Mouse (Mus musculus): Measurements from ENCODE around the gene 1700019N19Rik. TPM values are rescaled to one million over a fixed set of nuclear protein-coding genes. Genes with fewer than 3 reads are reported as not detected.
A peak's percentile ranks its signal among the peaks of the same experiment; 100 is the strongest.

Gene 1700019N19Rik
- polyA plus RNA-seq, 1 experiment from 2014 or later = 0.23 TPM

GRCm38 (mm10) chr19:58783938-58784337 is 10.3 kb downstream of the 1700019N19Rik start:
- ATAC-seq (replicated peaks; ENCODE audit: low FRiP score) (no peak), DNase-seq (ENCODE audit: low spot score) (no peak)
- Histone ChIP-seq H3K4me3 (ENCODE audit: low read depth, low read length) (no peak overlapping the region), H3K9me3 (ENCODE audit: control insufficient read depth, low read length) (no peaks in the 10 kb centered on the region), H3K27me3 (replicated peaks; ENCODE audit: control insufficient read depth, insufficient read depth, low read length) (no peaks in the 10 kb centered on the region), H3K4me1 (replicated peaks; ENCODE audit: control insufficient read depth, insufficient read depth, low read length) (no peaks in the 10 kb centered on the region), H3K27ac (ENCODE audit: low read depth, low read length) (no peak overlapping the region), H3K36me3 (ENCODE audit: control insufficient read depth, insufficient read depth, low read length) (no peaks in the 10 kb centered on the region), H3K9ac (ENCODE audit: low read depth, low read length) (no peak overlapping the region), H3K4me2 (no peak overlapping the region)
- 36% methylated on average over 7 of the region's 7 CpGs for WGBS

DNA sequence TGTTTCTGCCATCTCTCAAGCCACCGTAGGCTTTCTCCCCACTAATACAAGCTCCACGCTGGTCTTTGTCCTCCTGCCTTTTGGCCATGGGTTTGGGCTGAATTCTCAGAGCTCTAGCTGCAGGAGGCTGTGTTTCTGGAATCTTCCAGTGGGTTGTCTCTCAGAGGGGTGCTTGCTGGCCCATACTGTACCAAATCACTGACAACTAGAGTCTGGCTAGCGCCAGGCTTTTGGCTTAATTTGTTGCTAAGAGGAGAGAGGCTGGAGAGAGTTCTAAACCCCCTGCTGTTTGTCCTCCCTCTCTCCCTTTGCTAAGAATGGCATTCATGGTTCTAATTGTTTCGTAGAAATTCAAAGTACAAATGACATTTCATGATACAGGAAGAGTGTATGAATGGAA is 12.7 kb downstream of the 1700019N19Rik start:
- 64% methylated on average over 4 of the region's 4 CpGs for WGBS
- H3K27me3 ChIP-seq (replicated peaks; ENCODE audit: control insufficient read depth, insufficient read depth, low read length) = no peaks in the 10 kb centered on the region
- no peaks in the 10 kb centered on the region for H3K4me1 ChIP-seq (replicated peaks; ENCODE audit: control insufficient read depth, insufficient read depth, low read length)
- no peaks in the 10 kb centered on the region for H3K9me3 ChIP-seq (ENCODE audit: control insufficient read depth, low read length)
- no peak overlapping the region for H3K27ac ChIP-seq (ENCODE audit: low read depth, low read length)
- ATAC-seq (replicated peaks; ENCODE audit: low FRiP score) = no peak
- no peak overlapping the region for H3K4me2 ChIP-seq
- no peak for DNase-seq (ENCODE audit: low spot score)
- no peaks in the 10 kb centered on the region for H3K36me3 ChIP-seq (ENCODE audit: control insufficient read depth, insufficient read depth, low read length)
- no peak overlapping the region for H3K9ac ChIP-seq (ENCODE audit: low read depth, low read length)
- no peak overlapping the region for H3K4me3 ChIP-seq (ENCODE audit: low read depth, low read length)

GRCm38 (mm10) chr19:58776461-58776860 is 17.8 kb downstream of the 1700019N19Rik start:
- Histone ChIP-seq H3K27ac (ENCODE audit: low read depth, low read length) (no peak overlapping the region), H3K4me3 (ENCODE audit: low read depth, low read length) (no peak overlapping the region), H3K9me3 (ENCODE audit: control insufficient read depth, low read length) (no peaks in the 10 kb centered on the region), H3K9ac (ENCODE audit: low read depth, low read length) (no peak overlapping the region), H3K4me2 (no peak overlapping the region), H3K36me3 (ENCODE audit: control insufficient read depth, insufficient read depth, low read length) (no peaks in the 10 kb centered on the region), H3K4me1 (replicated peaks; ENCODE audit: control insufficient read depth, insufficient read depth, low read length) (no peaks in the 10 kb centered on the region), H3K27me3 (replicated peaks; ENCODE audit: control insufficient read depth, insufficient read depth, low read length) (no peaks in the 10 kb centered on the region)
- no peak for ATAC-seq (replicated peaks; ENCODE audit: low FRiP score)
- WGBS = 69% methylated on average over 5 of the region's 5 CpGs
- DNase-seq (ENCODE audit: low spot score) = no peak

GRCm38 (mm10) chr19:58767329-58767728 is 26.9 kb downstream of the 1700019N19Rik start:
- ATAC-seq (replicated peaks; ENCODE audit: low FRiP score) = no peak

DNA sequence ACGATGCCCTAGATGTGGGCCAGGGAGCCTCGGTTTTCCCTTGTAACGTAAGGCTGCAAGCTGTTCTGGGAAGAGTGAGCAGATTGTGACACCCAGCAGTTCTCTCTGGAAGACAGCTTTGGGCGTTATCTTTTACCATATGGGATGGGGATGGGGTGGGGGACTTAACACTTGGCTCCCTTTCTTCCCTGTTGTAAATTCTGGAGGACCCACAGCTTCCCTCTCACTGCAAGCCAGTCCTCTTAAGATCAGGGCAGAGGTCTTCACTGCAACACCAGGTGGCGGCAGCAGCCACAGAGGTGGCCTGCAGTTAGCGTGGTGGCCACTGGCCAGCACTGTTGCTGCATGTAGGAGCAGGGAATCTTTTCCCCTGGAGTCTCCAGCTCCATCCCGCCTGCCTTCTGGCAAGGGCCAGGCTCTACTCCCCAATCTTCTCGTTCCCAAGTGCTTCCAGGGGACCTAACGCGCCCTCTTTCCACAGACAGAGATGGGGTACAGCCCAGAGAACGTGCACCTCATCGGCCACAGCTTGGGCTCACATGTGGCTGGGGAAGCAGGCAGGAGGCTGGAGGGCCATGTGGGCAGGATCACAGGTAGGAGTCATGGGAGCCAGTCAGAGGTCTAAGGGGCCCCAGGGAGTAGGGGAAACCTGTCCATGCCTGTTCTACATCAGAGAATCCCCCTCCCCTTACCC is 31.3 kb downstream of the 1700019N19Rik start:
- Histone ChIP-seq H3K27ac (ENCODE audit: low read depth, low read length) (no peak overlapping the region), H3K9me3 (ENCODE audit: control insufficient read depth, low read length) (no peaks in the 10 kb centered on the region), H3K4me2 (no peak overlapping the region), H3K4me3 (ENCODE audit: low read depth, low read length) (no peak overlapping the region), H3K9ac (ENCODE audit: low read depth, low read length) (no peak overlapping the region), H3K27me3 (replicated peaks; ENCODE audit: control insufficient read depth, insufficient read depth, low read length) (no peaks in the 10 kb centered on the region), H3K36me3 (ENCODE audit: control insufficient read depth, insufficient read depth, low read length) (no peaks in the 10 kb centered on the region), H3K4me1 (replicated peaks; ENCODE audit: control insufficient read depth, insufficient read depth, low read length) (no peaks in the 10 kb centered on the region)
- ATAC-seq (replicated peaks; ENCODE audit: low FRiP score) (peak; percentile 76), DNase-seq (ENCODE audit: low spot score) (peak; percentile 42)
- WGBS = 10% methylated on average over 12 of the region's 12 CpGs

More at GRCm38 (mm10) chr19:58767329-58767728, 26.9 kb downstream of the 1700019N19Rik start:
- Histone ChIP-seq H3K27ac (ENCODE audit: low read depth, low read length) (no peak overlapping the region), H3K4me2 (no peak overlapping the region), H3K4me1 (replicated peaks; ENCODE audit: control insufficient read depth, insufficient read depth, low read length) (no peaks in the 10 kb centered on the region), H3K36me3 (ENCODE audit: control insufficient read depth, insufficient read depth, low read length) (no peaks in the 10 kb centered on the region), H3K27me3 (replicated peaks; ENCODE audit: control insufficient read depth, insufficient read depth, low read length) (no peaks in the 10 kb centered on the region), H3K9ac (ENCODE audit: low read depth, low read length) (no peak overlapping the region), H3K4me3 (ENCODE audit: low read depth, low read length) (no peak overlapping the region), H3K9me3 (ENCODE audit: control insufficient read depth, low read length) (no peaks in the 10 kb centered on the region)
- 93% methylated on average over 6 of the region's 6 CpGs for WGBS
- DNase-seq (ENCODE audit: low spot score) = no peak

- no peaks in the 10 kb centered on the region for H3K9me3 ChIP-seq (ENCODE audit: control insufficient read depth, low read length)
- H3K36me3 ChIP-seq (ENCODE audit: control insufficient read depth, insufficient read depth, low read length) = no peaks in the 10 kb centered on the region
- no peak for DNase-seq (ENCODE audit: low spot score)
- WGBS = 18% methylated on average over 6 of the region's 6 CpGs
- H3K27ac ChIP-seq (ENCODE audit: low read depth, low read length) = no peak overlapping the region
- no peak; the same call in 1 of the 2 replicates for ATAC-seq (replicated peaks; ENCODE audit: low FRiP score)
- no peaks in the 10 kb centered on the region for H3K4me1 ChIP-seq (replicated peaks; ENCODE audit: control insufficient read depth, insufficient read depth, low read length)
- H3K4me2 ChIP-seq = no peak overlapping the region
- no peaks in the 10 kb centered on the region for H3K27me3 ChIP-seq (replicated peaks; ENCODE audit: control insufficient read depth, insufficient read depth, low read length)
- H3K4me3 ChIP-seq (ENCODE audit: low read depth, low read length) = no peak overlapping the region
- H3K9ac ChIP-seq (ENCODE audit: low read depth, low read length) = no peak overlapping the region
Observed at GRCm38 (mm10) chr19:58762316-58762715, 31.9 kb downstream of the 1700019N19Rik start.

DNA sequence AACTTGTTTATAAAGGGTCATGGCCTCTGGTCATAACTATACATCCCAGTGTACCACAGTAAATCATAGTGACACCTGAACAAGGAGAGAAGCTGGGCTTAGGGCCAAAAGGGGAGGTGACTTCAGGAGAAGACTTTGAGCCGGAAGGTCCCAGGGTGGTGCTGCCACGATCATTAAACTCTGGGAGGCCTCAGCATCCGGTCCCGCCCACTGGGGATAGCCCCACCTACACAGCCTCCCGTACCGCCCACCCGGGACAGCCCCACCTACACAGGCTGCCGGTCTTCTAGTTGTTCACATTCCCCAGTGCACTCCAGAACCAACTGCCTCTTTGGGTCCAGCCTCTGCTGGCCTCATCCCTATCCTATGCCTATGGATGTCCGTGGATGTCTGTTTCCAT is 34.8 kb downstream of the 1700019N19Rik start, which contains the start of gene Pnliprp2:
Gene Pnliprp2, plus strand, starts transcription at position 297 of the 400 bp plus-strand sequence.
- no peaks in the 10 kb centered on the region for H3K27me3 ChIP-seq (replicated peaks; ENCODE audit: control insufficient read depth, insufficient read depth, low read length)
- peak; percentile 44 for DNase-seq (ENCODE audit: low spot score)
- no peak within 1 kb of the TSS for H3K9ac ChIP-seq (ENCODE audit: low read depth, low read length)
- no peak within 1 kb of the TSS for H3K4me2 ChIP-seq
- H3K4me3 ChIP-seq (ENCODE audit: low read depth, low read length) = no peak within 1 kb of the TSS
- H3K36me3 ChIP-seq (ENCODE audit: control insufficient read depth, insufficient read depth, low read length) = no peaks in the 10 kb centered on the region
- WGBS = 49% methylated on average over 9 of the region's 9 CpGs
- no peaks in the 10 kb centered on the region for H3K4me1 ChIP-seq (replicated peaks; ENCODE audit: control insufficient read depth, insufficient read depth, low read length)
- no peak within 1 kb of the TSS for H3K27ac ChIP-seq (ENCODE audit: low read depth, low read length)
- peak; percentile 49; the same call in 1 of the 2 replicates for ATAC-seq (replicated peaks; ENCODE audit: low FRiP score)
- H3K9me3 ChIP-seq (ENCODE audit: control insufficient read depth, low read length) = no peaks in the 10 kb centered on the region

DNA sequence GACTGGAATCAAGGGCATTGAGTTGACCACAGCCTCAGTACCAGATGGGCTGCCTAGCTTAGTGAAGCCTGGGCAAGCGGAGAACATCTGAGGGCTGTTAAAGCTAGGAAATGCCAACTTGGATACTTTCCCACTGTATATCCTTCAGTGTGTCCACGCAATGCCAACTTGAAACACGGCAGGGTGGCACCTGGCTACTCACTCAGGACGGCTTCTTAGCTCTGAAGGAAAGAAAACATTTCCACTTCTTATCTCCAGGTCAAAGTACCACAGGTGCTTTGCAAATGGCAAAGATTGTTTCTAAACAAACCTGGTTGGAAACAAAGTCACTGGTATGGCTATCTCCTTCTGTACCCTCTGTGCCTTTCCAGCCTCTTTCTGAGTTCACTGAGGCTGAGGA is 35.4 kb downstream of the 1700019N19Rik start:
- H3K9me3 ChIP-seq (ENCODE audit: control insufficient read depth, low read length) = no peaks in the 10 kb centered on the region
- H3K4me1 ChIP-seq (replicated peaks; ENCODE audit: control insufficient read depth, insufficient read depth, low read length) = no peaks in the 10 kb centered on the region
- WGBS = 88% methylated on average over 4 of the region's 4 CpGs
- H3K36me3 ChIP-seq (ENCODE audit: control insufficient read depth, insufficient read depth, low read length) = no peaks in the 10 kb centered on the region
- H3K4me2 ChIP-seq = no peak overlapping the region
- no peak for ATAC-seq (replicated peaks; ENCODE audit: low FRiP score)
- H3K27me3 ChIP-seq (replicated peaks; ENCODE audit: control insufficient read depth, insufficient read depth, low read length) = no peaks in the 10 kb centered on the region
- no peak for DNase-seq (ENCODE audit: low spot score)
- no peak overlapping the region for H3K4me3 ChIP-seq (ENCODE audit: low read depth, low read length)
- H3K9ac ChIP-seq (ENCODE audit: low read depth, low read length) = no peak overlapping the region
- H3K27ac ChIP-seq (ENCODE audit: low read depth, low read length) = no peak overlapping the region

- ATAC-seq (replicated peaks; ENCODE audit: low FRiP score) = no peak
- Histone ChIP-seq H3K4me2 (no peak overlapping the region), H3K4me1 (replicated peaks; ENCODE audit: control insufficient read depth, insufficient read depth, low read length) (no peaks in the 10 kb centered on the region), H3K27me3 (replicated peaks; ENCODE audit: control insufficient read depth, insufficient read depth, low read length) (no peaks in the 10 kb centered on the region), H3K9ac (ENCODE audit: low read depth, low read length) (no peak overlapping the region), H3K27ac (ENCODE audit: low read depth, low read length) (no peak overlapping the region), H3K9me3 (ENCODE audit: control insufficient read depth, low read length) (no peaks in the 10 kb centered on the region), H3K36me3 (ENCODE audit: control insufficient read depth, insufficient read depth, low read length) (no peaks in the 10 kb centered on the region), H3K4me3 (ENCODE audit: low read depth, low read length) (no peak overlapping the region)
- no peak for DNase-seq (ENCODE audit: low spot score)
- 52% methylated on average over 2 of the region's 2 CpGs for WGBS
Observed at GRCm38 (mm10) chr19:58751504-58751903, 42.8 kb downstream of the 1700019N19Rik start.

Measured in liver, embryonic 11.5 days (tissue).